Mouse (Mus musculus) myocyte (in vitro differentiated cells): ENCODE data around the gene Acadvl. TPM values are rescaled to one million over a fixed set of nuclear protein-coding genes. Genes with fewer than 3 reads are reported as not detected.

Experiments used
- H3K27me3 ChIP-seq: one replicate; pipeline ENCODE4 v1.6.1; 2011; ENCODE audit not compliant: control insufficient read depth, insufficient read depth, insufficient read length
- H3K36me3 ChIP-seq: one replicate; pipeline ENCODE4 v1.6.1; 2011; ENCODE audit not compliant: control insufficient read depth, insufficient read depth
- H3K4me2 ChIP-seq: one replicate; pipeline ENCODE4 v1.6.1; 2011; ENCODE audit warnings: low read depth, control low read depth
- H3K4me3 ChIP-seq: one replicate; pipeline ENCODE4 v1.5.1; 2011; ENCODE audit warnings: mild to moderate bottlenecking, control low read depth, moderate library complexity
- H3K79me2 ChIP-seq: one replicate; pipeline ENCODE4 v1.6.1; 2011; ENCODE audit not compliant: control insufficient read depth, insufficient read depth
- H3ac ChIP-seq: one replicate; pipeline ENCODE4 v1.6.1; 2011; ENCODE audit not compliant: control insufficient read depth, insufficient read length
- CEBPB ChIP-seq: IDR thresholded peaks from 2 replicates; pipeline ENCODE4 v1.6.1; 2011; ENCODE audit warnings: mild to moderate bottlenecking, moderate library complexity; ENCODE audit not compliant: poor library complexity, insufficient read depth, severe bottlenecking
- E2F4 ChIP-seq: IDR thresholded peaks from one replicate; pipeline ENCODE4 v1.6.1; 2011; ENCODE audit warnings: mild to moderate bottlenecking, control low read depth, moderate library complexity; ENCODE audit not compliant: insufficient read depth
- MAX ChIP-seq: IDR thresholded peaks from one replicate; pipeline ENCODE4 v1.6.1; 2011; ENCODE audit warnings: low read depth, mild to moderate bottlenecking, control low read depth
- MYOD1 ChIP-seq, 3 experiments: IDR thresholded peaks; one replicate each; pipeline ENCODE4 v1.6.1; 2011; ENCODE audit warnings: control low read depth in 2 of 3, low read depth in 2 of 3, mild to moderate bottlenecking in 2 of 3, moderate library complexity in 1 of 3; ENCODE audit not compliant: insufficient read length in 2 of 3, control insufficient read depth in 1 of 3
- MYOG ChIP-seq, 3 experiments: IDR thresholded peaks; one replicate each; pipeline ENCODE4 v1.6.1; 2011; ENCODE audit warnings: control low read depth in 2 of 3, low read depth in 2 of 3, mild to moderate bottlenecking in 2 of 3; ENCODE audit not compliant: insufficient read length in 2 of 3, control insufficient read depth in 1 of 3, insufficient read depth in 1 of 3
- POLR2A ChIP-seq: IDR thresholded peaks from one replicate; pipeline ENCODE4 v1.6.1; 2011; ENCODE audit warnings: low read depth, mild to moderate bottlenecking, control low read depth, moderate library complexity; ENCODE audit not compliant: insufficient read length
- POLR2AphosphoS2 ChIP-seq: IDR thresholded peaks from one replicate; pipeline ENCODE4 v1.6.1; 2011; ENCODE audit warnings: low read depth, control low read depth; ENCODE audit not compliant: insufficient read length
- REST ChIP-seq: IDR thresholded peaks from one replicate; pipeline ENCODE4 v1.6.1; 2011; ENCODE audit warnings: mild to moderate bottlenecking, control low read depth, moderate library complexity; ENCODE audit not compliant: insufficient read depth, insufficient read length
- SRF ChIP-seq: IDR thresholded peaks from one replicate; pipeline ENCODE4 v1.6.1; 2011; ENCODE audit warnings: low read depth; ENCODE audit not compliant: control insufficient read depth, insufficient read length
- TCF12 ChIP-seq: IDR thresholded peaks from one replicate; pipeline ENCODE4 v1.6.1; 2011; ENCODE audit warnings: mild to moderate bottlenecking, control low read depth; ENCODE audit not compliant: poor library complexity, insufficient read depth, severe bottlenecking
- TCF3 ChIP-seq: IDR thresholded peaks from one replicate; pipeline ENCODE4 v1.6.1; 2011; ENCODE audit warnings: low read depth, control low read depth; ENCODE audit not compliant: insufficient read length
- USF1 ChIP-seq: IDR thresholded peaks from one replicate; pipeline ENCODE4 v1.6.1; 2011; ENCODE audit warnings: low read depth, mild to moderate bottlenecking, control low read depth, moderate library complexity
- polyA plus RNA-seq: library from polyadenylated mRNA; unstranded; fragments of >200 nt; fragmentation: generic; extraction: Trizol; gene quantifications from one replicate; pipeline ENCODE4 v1.2.1, GENCODE M21; 2012; ENCODE audit warnings: missing spikeins

The Acadvl gene
- polyA plus RNA-seq, 1 experiment, result 130 TPM

DNA sequence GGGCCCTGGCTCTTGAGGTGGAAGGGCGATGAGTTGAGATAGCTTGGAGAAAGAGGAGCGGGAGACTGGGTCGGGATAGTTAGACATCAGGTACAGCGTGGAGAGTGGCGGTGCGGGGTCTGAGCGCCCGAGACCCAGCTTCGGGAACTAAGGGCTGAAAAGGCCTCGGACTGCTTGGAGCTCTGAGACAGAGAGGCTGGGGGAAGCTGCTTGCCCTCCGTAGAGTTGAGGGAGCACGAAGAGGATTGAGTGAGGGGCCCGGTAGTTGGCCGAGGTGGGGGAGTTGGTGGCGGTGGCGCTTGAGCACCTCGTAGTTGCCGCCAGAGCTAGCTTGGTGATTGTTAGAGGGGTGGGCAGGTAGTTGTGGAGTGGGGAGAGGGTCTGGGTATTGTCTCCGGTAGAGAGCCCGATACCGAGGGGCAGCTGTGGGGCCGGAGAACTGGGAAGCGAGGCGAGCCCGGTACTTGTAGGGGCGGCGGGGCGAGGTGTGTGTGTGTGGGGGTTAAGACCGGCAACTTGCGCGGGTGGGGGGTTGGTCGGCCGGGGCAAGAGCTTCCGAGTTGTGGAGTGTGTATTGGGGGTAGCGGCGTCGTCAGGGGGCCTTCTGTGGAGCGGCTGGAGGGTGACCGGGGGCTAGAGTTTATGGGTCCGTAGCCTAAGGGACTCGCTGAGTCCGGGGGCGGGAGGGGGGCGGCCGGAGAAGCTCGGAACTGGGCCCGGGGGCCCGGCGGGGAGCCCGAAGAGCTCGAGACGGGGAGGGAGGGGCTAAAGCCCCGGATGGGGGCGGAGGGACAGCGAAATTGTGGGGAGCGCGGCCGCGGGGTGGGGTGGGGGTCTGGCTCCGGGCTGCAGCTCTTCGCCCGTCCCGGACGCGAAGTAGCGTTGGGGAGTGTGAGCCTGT is 18.8 kb downstream of the Acadvl start:
- peak overlapping the region; percentile 100 for H3K4me3 ChIP-seq
- TF ChIP-seq E2F4 (no peak), POLR2AphosphoS2 (no peak), USF1 (no peak), MAX (no peak), SRF (no peak), TCF3 (no peak), POLR2A (no peak), TCF12 (no peak), MYOG (IDR thresholded peaks at IDR 0.05; ENCODE audit: control insufficient read depth in 1 of 3, insufficient read depth in 1 of 3, insufficient read length in 2 of 3, low read depth in 2 of 3) (no peak), CEBPB (no peak), REST (no peak), MYOD1 (IDR thresholded peaks at IDR 0.05; ENCODE audit: control insufficient read depth in 1 of 3, insufficient read length in 2 of 3, low read depth in 2 of 3) (no peak)
- no peak overlapping the region for H3K4me2 ChIP-seq
- peaks cover 33% of the 10 kb centered on the region for H3K36me3 ChIP-seq
- peak overlapping the region; percentile 77 for H3ac ChIP-seq
- H3K27me3 ChIP-seq, result no peaks in the 10 kb centered on the region
- H3K79me2 ChIP-seq, result peaks cover 62% of the 10 kb centered on the region

DNA sequence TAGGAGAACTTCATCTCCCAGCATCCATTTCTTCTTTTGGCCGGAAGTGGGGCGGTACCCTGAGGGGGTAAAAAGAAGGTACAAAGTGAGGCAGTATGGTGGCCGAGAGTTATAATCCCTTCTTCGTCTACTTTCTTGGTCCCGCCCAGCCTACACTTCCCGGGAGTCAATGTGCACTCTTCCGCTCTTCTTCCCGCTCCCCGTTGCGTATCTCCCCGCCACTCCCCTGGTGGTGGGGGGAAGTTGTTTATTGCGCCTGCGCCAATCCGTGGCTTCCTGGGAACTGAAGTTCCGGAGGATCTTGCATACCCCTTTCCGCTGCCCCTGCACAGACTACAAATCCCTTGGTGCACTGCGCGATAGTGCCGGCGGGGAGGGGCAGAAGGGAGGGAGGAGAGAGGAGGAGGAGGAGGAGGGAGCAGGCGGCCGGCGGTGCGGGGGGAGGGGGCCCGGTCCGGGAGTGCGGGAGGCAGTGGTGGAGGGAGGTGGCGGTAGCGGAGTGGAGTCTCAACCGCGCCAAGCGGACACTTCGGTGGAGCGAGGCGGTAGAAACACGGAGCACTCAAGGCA is 19.7 kb downstream of the Acadvl start, which contains the start of gene Phf23:
Gene Phf23 (plus strand): TSS at position 387 of the 570 bp plus-strand sequence.
- no peaks in the 10 kb centered on the region for H3K27me3 ChIP-seq
- peak within 1 kb of the TSS; percentile 100 for H3K4me3 ChIP-seq
- H3ac ChIP-seq, result peak within 1 kb of the TSS; percentile 77
- TF ChIP-seq TCF12 (no peak), USF1 (no peak), MYOG (IDR thresholded peaks at IDR 0.05; ENCODE audit: control insufficient read depth in 1 of 3, insufficient read depth in 1 of 3, insufficient read length in 2 of 3, low read depth in 2 of 3) (peak in 1 of 3 experiments; percentile 3), MYOD1 (IDR thresholded peaks at IDR 0.05; ENCODE audit: control insufficient read depth in 1 of 3, insufficient read length in 2 of 3, low read depth in 2 of 3) (no peak), POLR2A (peak; percentile 84), REST (no peak), MAX (no peak), E2F4 (peak; percentile 37), CEBPB (no peak), TCF3 (no peak), SRF (peak; percentile 45), POLR2AphosphoS2 (peak; percentile 87)
- H3K79me2 ChIP-seq, result peaks cover 55% of the 10 kb centered on the region
- H3K4me2 ChIP-seq, result peak within 1 kb of the TSS; percentile 66
- peaks cover 33% of the 10 kb centered on the region for H3K36me3 ChIP-seq

DNA sequence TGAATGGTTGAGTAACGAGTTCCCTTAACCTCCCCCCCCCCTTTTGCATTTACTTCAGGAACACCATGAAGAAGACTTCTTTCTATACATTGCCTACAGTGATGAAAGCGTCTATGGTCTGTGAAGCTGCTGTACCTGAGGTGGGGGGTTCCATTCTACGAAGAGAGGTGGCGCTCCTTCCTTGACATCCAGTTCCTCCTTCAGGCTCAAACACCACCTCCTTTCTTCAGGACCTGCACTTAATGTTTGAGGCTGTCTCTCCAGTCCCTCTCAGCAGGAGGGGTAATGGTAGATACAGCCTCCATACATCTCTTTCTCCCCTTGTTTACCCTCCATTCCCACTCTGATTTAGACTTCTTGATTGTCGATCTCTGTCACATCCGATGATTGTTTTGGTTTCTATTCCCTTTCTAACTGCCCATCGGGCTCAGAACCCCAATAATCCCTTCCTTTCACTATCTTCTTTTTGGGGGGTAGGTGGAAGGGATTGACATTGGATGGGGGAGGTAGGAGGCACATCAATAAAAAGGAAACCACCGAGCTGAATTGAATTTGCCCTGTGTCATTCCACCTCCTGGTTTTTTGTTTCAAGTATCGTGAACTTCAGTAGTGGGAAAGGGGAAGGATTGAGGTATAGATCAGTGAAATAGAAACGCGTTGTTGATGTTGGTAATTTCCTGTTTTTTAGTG is 20.7 kb downstream of the Acadvl start:
- TF ChIP-seq POLR2A (no peak), MYOD1 (IDR thresholded peaks at IDR 0.05; ENCODE audit: control insufficient read depth in 1 of 3, insufficient read length in 2 of 3, low read depth in 2 of 3) (no peak), E2F4 (no peak), POLR2AphosphoS2 (no peak), MYOG (IDR thresholded peaks at IDR 0.05; ENCODE audit: control insufficient read depth in 1 of 3, insufficient read depth in 1 of 3, insufficient read length in 2 of 3, low read depth in 2 of 3) (no peak), MAX (no peak), CEBPB (no peak), USF1 (no peak), REST (no peak), TCF3 (no peak), SRF (no peak), TCF12 (no peak)
- peak overlapping the region; percentile 100 for H3K4me3 ChIP-seq
- H3K36me3 ChIP-seq, result peaks cover 32% of the 10 kb centered on the region
- no peak overlapping the region for H3ac ChIP-seq
- H3K79me2 ChIP-seq, result peaks cover 55% of the 10 kb centered on the region
- H3K4me2 ChIP-seq, result peak overlapping the region; percentile 66
- H3K27me3 ChIP-seq, result no peaks in the 10 kb centered on the region

DNA sequence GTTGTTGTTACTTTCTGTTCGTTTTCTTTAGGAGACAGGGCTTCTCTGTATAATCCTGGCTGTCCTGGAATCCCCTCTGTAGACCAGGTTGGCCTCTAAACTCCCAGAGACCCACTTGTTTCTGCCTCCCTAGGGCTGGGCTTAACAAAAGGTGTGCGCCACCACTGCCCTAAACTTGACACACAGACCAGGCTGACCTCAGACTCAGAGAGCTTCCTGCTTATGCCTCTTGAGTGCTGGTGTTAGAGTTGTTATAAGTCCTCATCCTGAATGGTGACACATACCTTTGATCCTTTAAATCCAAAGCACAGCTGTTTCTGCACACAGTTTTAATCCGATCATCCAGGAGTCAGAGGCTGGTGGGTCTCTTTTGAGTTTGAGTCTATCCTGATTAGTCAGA is 22.3 kb downstream of the Acadvl start:
- H3ac ChIP-seq, result peak overlapping the region; percentile 70
- TF ChIP-seq MYOG (IDR thresholded peaks at IDR 0.05; ENCODE audit: control insufficient read depth in 1 of 3, insufficient read depth in 1 of 3, insufficient read length in 2 of 3, low read depth in 2 of 3), result no peak
- TF ChIP-seq SRF, result no peak
- TF ChIP-seq POLR2A, result no peak
- TF ChIP-seq POLR2AphosphoS2, result no peak
- TF ChIP-seq TCF12, result no peak
- TF ChIP-seq E2F4, result no peak
- no peak for TF ChIP-seq REST
- no peak for TF ChIP-seq CEBPB
- TF ChIP-seq USF1, result no peak
- no peak for TF ChIP-seq MAX
- no peak for TF ChIP-seq MYOD1 (IDR thresholded peaks at IDR 0.05; ENCODE audit: control insufficient read depth in 1 of 3, insufficient read length in 2 of 3, low read depth in 2 of 3)
- TF ChIP-seq TCF3, result no peak
- H3K27me3 ChIP-seq, result no peaks in the 10 kb centered on the region
- peak overlapping the region; percentile 61 for H3K4me3 ChIP-seq
- H3K4me2 ChIP-seq, result peak overlapping the region; percentile 80
- peaks cover 49% of the 10 kb centered on the region for H3K79me2 ChIP-seq
- H3K36me3 ChIP-seq, result peaks cover 33% of the 10 kb centered on the region
